Mouse (Mus musculus) olfactory bulb, adult 2 months (tissue): Measurements from ENCODE around the gene Sec31b. TPM values are rescaled to one million over a fixed set of nuclear protein-coding genes. Genes with fewer than 3 reads are reported as not detected.

Experiments used
- H3K27ac ChIP-seq: fragments of 200-500 bp; 2 replicates; pipeline ENCODE4 v1.5.1; 2012; ENCODE audit warnings: low read depth, low read length; ENCODE audit not compliant: insufficient read depth
- H3K4me1 ChIP-seq: fragments of 200-500 bp; 2 replicates; pipeline ENCODE4 v1.6.1; 2012; ENCODE audit warnings: low read length; ENCODE audit not compliant: control insufficient read depth, insufficient read depth
- H3K4me3 ChIP-seq: fragments of 200-500 bp; 2 replicates; pipeline ENCODE4 v1.5.1; 2012; ENCODE audit warnings: mild to moderate bottlenecking, low read depth, low read length, moderate library complexity; ENCODE audit not compliant: insufficient read depth
- CTCF ChIP-seq: fragments of 200-500 bp; IDR thresholded peaks from 2 replicates; pipeline ENCODE4 v1.5.1; 2012; ENCODE audit warnings: low read depth, mild to moderate bottlenecking, low read length, moderate library complexity; ENCODE audit not compliant: insufficient read depth
- POLR2A ChIP-seq: fragments of 200-500 bp; IDR thresholded peaks from 2 replicates; pipeline ENCODE4 v1.6.1; 2012; ENCODE audit warnings: mild to moderate bottlenecking, low read depth, low read length, moderate library complexity; ENCODE audit not compliant: insufficient read depth
- WGBS: fragments of 180-500 bp; shearing (Covaris S2); methylation state at CpG from one replicate; pipeline ENCODE4 v1.1.7; 2018; 5-methylcytosine and 5-hydroxymethylcytosine counted together
- polyA plus RNA-seq: library from polyadenylated mRNA; stranded (reverse); fragments of >200 nt; gene quantifications from 2 replicates; pipeline ENCODE4 v1.2.4, GENCODE M21; 2012; ENCODE audit warnings: low replicate concordance; ENCODE audit not compliant: missing spikeins, insufficient read depth, insufficient read length

Gene Sec31b
- polyA plus RNA-seq, 1 experiment = not detected

DNA sequence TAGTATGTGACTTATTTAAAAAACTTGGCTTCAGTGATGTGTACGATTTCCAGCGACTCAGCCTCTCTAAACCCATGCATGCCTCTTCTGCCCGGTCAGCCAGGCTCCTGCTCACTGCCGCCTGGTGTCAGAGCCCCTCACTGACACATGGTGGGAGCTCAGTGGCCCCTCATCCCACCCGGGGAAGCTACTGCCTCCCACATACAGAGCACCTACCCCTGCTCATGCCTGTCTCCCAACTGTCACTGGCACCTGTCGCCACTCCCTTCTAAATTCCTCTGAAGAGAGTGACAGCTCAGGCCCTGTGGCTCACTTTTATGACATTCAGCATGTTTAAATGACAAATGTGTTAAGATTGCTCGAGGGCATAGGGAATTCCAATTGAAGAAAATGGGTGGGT lies 30.6 kb upstream of the Sec31b start:
- WGBS = 78% methylated on average over 7 of the region's 7 CpGs
- Histone ChIP-seq H3K4me1 (no peaks in the 10 kb centered on the region), H3K27ac (no peak overlapping the region), H3K4me3 (no peak overlapping the region)
- TF ChIP-seq CTCF (no peak), POLR2A (no peak)

DNA sequence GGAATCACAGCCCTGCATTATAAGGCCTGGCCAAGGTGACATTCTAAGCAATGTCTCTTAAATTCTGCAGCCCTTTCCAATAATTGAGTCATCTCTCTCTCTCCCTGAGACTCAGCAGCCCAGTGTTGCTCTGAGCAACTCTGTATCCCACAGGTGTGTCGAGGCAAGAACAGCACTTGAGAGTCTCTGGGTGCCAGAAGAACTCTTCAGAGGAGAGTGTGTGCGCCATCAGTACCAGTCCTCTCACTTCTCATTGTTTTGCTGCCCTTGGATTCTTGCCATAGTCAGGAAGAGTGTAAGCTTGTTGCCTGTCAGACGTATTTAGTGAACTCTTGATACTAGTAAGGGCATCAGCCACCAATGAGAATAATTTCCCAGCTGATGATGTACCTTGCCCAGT lies 22.1 kb upstream of the Sec31b start:
- WGBS = 70% methylated on average over 3 of the region's 3 CpGs
- H3K4me3 ChIP-seq = no peak overlapping the region
- H3K4me1 ChIP-seq = peaks cover 5% of the 10 kb centered on the region
- no peak overlapping the region for H3K27ac ChIP-seq
- no peak for TF ChIP-seq CTCF
- no peak for TF ChIP-seq POLR2A

DNA sequence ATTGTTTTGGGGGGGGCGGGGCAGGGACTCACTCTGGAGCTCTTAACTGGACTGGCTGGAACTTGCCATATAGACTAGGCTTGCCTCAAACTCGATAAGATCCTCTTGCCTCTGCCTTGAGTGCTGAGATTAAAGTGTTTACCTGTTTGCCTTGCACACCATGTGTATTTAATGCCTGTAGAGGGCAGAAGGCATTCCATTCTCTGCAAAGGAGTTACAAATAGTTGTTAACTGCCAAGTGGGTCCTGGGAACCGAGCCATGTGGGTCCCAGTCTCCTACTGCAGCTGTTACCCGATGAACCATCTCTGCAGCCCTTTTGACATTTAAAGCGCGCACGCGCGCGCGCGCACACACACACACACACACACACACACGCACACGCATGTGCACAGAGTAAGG lies 18.3 kb upstream of the Sec31b start:
- TF ChIP-seq CTCF = no peak
- TF ChIP-seq POLR2A = no peak
- Histone ChIP-seq H3K4me1 (peaks cover 5% of the 10 kb centered on the region), H3K4me3 (no peak overlapping the region), H3K27ac (no peak overlapping the region)
- WGBS = 68% methylated on average over 14 of the region's 14 CpGs

DNA sequence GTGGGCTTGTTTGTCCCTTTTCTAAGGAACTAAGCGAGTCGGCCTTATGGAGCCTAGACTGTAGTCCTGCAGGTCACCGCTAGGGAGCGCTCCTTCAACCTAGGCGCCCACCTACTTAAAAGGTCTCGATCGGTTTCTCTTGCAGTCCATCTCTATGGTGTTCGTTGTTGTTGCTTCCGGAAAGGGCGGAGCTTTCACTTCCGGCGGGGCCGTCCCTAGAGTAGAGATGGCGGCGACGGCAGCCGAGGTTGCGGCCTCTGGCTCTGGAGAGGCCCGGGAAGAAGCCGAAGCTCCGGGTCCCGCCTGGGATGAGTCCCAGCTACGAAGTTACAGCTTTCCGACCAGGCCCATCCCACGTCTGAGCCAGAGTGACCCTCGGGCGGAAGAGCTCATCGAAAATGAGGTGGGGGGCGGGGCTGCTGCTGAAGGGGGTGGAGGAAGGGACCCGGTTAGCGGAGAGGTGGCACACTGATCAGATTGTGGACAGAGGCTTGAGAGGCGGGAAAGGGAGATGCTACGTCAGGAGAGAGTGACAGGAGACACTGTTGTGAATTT lies 17.1 kb upstream of the Sec31b start, which contains the start of gene Hif1an:
Gene Hif1an (plus strand): TSS at position 199 of the 555 bp plus-strand sequence.
- peak within 1 kb of the TSS; percentile 73 for H3K4me3 ChIP-seq
- under 1% methylated on average over 33 of the region's 33 CpGs for WGBS
- peak; percentile 71 for TF ChIP-seq CTCF
- peak; percentile 84 for TF ChIP-seq POLR2A
- H3K4me1 ChIP-seq = peaks cover 5% of the 10 kb centered on the region
- no peak within 1 kb of the TSS; the same call in 1 of the 2 replicates for H3K27ac ChIP-seq

DNA sequence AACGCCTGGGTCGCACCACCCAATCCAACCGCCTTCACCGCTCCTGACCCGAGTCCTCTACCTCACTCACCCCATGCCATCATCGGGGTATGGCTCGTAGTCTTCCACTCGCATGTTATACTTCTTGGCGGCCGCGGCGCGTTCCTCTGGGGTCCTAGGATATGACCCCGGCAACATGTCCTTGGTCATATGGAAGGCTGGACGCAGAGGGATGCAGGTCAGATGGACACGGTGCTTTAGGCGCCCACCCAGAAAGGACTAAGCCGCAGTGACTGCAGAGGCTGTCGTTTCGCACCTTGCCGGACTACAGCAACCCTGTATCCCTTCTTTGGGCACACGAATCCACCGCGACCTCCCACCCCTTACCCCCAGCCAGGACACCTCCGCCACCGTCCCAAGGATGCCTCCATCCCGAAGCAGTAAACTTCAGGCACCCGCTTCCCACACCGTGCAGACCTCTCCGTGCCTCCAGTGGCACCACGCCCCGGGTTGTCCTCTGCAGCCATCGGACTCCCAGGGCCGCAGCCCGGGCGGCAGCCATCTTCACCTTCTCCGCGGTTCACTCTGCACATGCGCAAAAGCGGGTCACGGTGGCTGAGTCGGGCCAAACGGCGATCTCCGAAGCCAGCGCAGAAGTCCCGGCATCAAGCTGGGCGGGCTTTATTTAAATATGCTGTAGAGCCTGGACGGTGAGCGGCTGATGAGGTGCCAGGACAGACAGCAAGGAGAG lies 9.4 kb upstream of the Sec31b start, which contains the start of gene Ndufb8:
Gene Ndufb8 (minus strand): TSS at position 580 of the 730 bp plus-strand sequence.
- under 1% methylated on average over 50 of the region's 50 CpGs for WGBS
- no peak for TF ChIP-seq CTCF
- TF ChIP-seq POLR2A = peak; percentile 90
- H3K27ac ChIP-seq = peak within 1 kb of the TSS; percentile 84
- H3K4me3 ChIP-seq = peak within 1 kb of the TSS; percentile 79
- H3K4me1 ChIP-seq = peaks cover 5% of the 10 kb centered on the region; the same call in 1 of the 2 replicates

DNA sequence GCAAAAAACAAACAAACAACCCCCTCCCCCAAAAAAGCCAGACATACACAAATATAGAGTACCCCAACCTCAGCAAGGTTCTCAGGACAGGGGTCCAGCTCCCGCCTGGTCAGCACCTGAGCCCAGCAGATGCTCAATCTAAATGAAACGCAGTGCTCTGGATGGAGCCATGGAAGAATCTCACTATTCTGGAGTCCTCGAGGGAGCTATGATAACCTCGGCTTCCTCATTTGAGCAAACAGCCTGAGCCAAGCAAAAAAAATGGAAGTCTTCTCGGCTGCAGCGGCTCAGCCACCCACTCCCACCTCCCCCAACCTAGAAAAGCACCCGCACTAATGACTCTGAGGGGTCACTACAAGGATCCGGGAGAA lies 8.8 kb upstream of the Sec31b start:
- under 1% methylated on average over 8 of the region's 8 CpGs for WGBS
- Histone ChIP-seq H3K4me3 (peak overlapping the region; percentile 79), H3K4me1 (peaks cover 5% of the 10 kb centered on the region; the same call in 1 of the 2 replicates), H3K27ac (no peak overlapping the region)
- no peak for TF ChIP-seq CTCF
- no peak for TF ChIP-seq POLR2A

DNA sequence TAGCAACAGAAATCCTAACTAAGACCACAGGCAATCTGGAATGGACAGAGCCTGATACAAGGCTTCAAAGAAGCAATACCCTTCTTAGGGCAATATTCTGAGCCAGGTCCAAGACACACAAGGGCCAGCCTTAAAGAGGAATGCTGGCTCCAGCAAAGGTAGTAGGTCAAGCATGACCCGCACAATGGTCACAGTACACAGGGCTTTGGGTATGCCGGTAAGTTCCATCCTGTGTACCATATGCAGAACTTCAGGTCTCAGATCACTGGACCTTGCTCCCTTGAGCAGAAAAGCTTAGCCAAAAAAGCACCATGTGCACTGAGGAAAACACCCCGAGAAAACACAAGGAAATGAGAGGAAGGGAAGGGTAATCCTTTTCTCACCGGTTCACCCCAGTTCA lies 7.6 kb upstream of the Sec31b start:
- no peak for TF ChIP-seq POLR2A
- TF ChIP-seq CTCF = no peak
- Histone ChIP-seq H3K4me3 (no peak overlapping the region), H3K27ac (no peak overlapping the region), H3K4me1 (peaks cover 5% of the 10 kb centered on the region; the same call in 1 of the 2 replicates)
- 91% methylated on average over 4 of the region's 4 CpGs for WGBS

DNA sequence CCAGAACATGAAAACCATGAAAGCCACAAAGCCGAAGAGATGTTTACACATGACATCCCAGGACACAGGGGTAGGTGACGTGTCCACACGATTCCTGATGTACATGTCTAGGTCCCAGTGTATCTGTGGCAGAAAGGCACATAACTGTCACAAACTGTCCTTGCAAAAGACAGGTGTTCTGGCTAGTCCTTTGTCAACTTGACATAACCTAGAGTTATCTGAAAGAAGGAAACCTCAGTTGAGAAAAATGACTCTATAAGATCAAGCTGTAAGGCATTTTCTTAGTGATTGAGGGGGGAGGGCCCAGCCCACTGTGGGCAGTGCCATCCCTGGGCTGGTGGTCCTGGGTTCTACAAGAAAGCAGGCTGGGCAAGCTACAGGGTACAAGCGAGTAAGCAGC lies 7.1 kb upstream of the Sec31b start, which contains the start of gene Gm20538:
Gene Gm20538 (minus strand): TSS at position 101 of the 400 bp plus-strand sequence.
- Histone ChIP-seq H3K27ac (no peak within 1 kb of the TSS), H3K4me3 (no peak within 1 kb of the TSS), H3K4me1 (peaks cover 5% of the 10 kb centered on the region; the same call in 1 of the 2 replicates)
- 97% methylated on average over 4 of the region's 4 CpGs for whole genome bisulfite sequencing
- TF ChIP-seq CTCF (no peak), POLR2A (no peak)

DNA sequence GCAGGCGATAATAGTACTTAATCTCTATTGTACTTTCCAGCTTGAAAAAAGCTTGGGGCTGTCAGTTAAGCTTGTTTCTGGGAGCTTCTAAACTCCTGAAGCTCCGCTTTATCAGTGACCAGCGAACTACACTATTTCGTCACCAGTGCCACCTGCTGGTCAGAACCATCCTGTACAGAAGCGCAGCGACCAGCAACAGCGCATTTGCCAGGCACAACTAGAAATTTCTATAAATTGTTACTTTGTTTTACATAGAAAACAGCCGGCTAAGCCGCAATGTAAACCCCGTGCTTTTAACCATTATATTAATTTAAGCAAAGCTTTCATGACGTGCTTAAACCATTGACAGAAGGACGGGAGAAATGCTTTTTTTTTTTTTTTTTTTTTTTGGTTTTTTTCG lies 889 bp downstream of the Sec31b start:
- no peak overlapping the region for H3K4me3 ChIP-seq
- TF ChIP-seq CTCF = peak; percentile 44
- no peak for TF ChIP-seq POLR2A
- no peak overlapping the region for H3K27ac ChIP-seq
- WGBS = 2% methylated on average over 13 of the region's 13 CpGs
- peaks cover 6% of the 10 kb centered on the region for H3K4me1 ChIP-seq
